Comparison of ENCODE assay signal across 12 mouse cellular contexts in genomic region chr2:174748381-174748780, GRCm38 (mm10). TPM values are rescaled to one million over a fixed set of nuclear protein-coding genes. Genes with fewer than 3 reads are reported as not detected.
DNase-seq lines count a peak whose midpoint lies in the region; ATAC-seq and TF ChIP-seq lines count a peak whose summit lies in the region.
"Had no signal": no experiment of that assay in that cellular context is flagged by ENCODE, and none has a peak within 500 bp of the region (broad histone marks: within the 10 kb centered on the region; RNA-seq: fewer than 3 reads in every experiment).

No protein-coding gene starts in this region.

- no peaks in the 10 kb centered on the region for H3K27me3 ChIP-seq in heart, postnatal 0 days (ENCODE audit: control insufficient read depth, insufficient read depth, low read length)
- H3K27me3 ChIP-seq in MEL (ENCODE audit: control insufficient read depth in 1 of 2, insufficient read depth in 2 of 2, low read length in 2 of 2), result no peaks in the 10 kb centered on the region
- H3K27me3 ChIP-seq in intestine, embryonic 16.5 days (replicated peaks; ENCODE audit: control insufficient read depth, insufficient read depth, low read length), result no peaks in the 10 kb centered on the region

- DNase-seq in heart, postnatal 0 days (ENCODE audit: low spot score), result no peak
- DNase-seq in heart, adult 8-10 months (ENCODE audit: low spot score), result no peak
- peak; percentile 58 for DNase-seq in MEL (ENCODE audit: low read depth, low spot score)
- no peak for DNase-seq in frontal cortex, postnatal 25 days (ENCODE audit: low spot score in 2 of 2)
- DNase-seq in ovary, postnatal 10 days (ENCODE audit: low spot score), result no peak
- DNase-seq: cerebellum, adult 18-20 months; gastrocnemius, postnatal 25 days had no signal

- peak overlapping the region; percentile 34 for H3K4me2 ChIP-seq in heart, postnatal 0 days (ENCODE audit: low read depth, low read length)
- peak overlapping the region; percentile 34; the same call in 1 of the 2 replicates for H3K4me2 ChIP-seq in intestine, embryonic 16.5 days (ENCODE audit: low read depth, low read length)
- H3K4me2 ChIP-seq: hindbrain, embryonic 14.5 days had no signal

- H3K9ac ChIP-seq in heart, postnatal 0 days (replicated peaks; ENCODE audit: low read depth, low read length), result no peak overlapping the region
- H3K9ac ChIP-seq in MEL (ENCODE audit: control insufficient read depth, low read depth, low read length, poor library complexity, severe bottlenecking), result peak overlapping the region; percentile 31; the same call in 1 of the 2 replicates
- H3K9ac ChIP-seq in intestine, embryonic 16.5 days (ENCODE audit: low read depth, low read length), result no peak overlapping the region
- H3K9ac ChIP-seq: hindbrain, embryonic 14.5 days had no signal

- no peaks in the 10 kb centered on the region for H3K36me3 ChIP-seq in heart, postnatal 0 days (replicated peaks; ENCODE audit: control insufficient read depth, insufficient read depth, low read length)
- H3K36me3 ChIP-seq in MEL (ENCODE audit: control insufficient read depth in 1 of 2, insufficient read depth in 2 of 2, low read length in 2 of 2), result no peaks in the 10 kb centered on the region
- no peaks in the 10 kb centered on the region for H3K36me3 ChIP-seq in intestine, embryonic 16.5 days (ENCODE audit: control insufficient read depth, insufficient read depth, low read length)

- H3K79me2 ChIP-seq in MEL (ENCODE audit: control insufficient read depth, insufficient read depth, low read length, poor library complexity), result no peaks in the 10 kb centered on the region

- 62% methylated on average over 8 of the region's 8 CpGs for WGBS in heart, postnatal 0 days
- 58% methylated on average over 8 of the region's 8 CpGs for WGBS in intestine, embryonic 16.5 days

- no peak for TF ChIP-seq CTCF in heart, postnatal 0 days (IDR thresholded peaks at IDR 0.05; ENCODE audit: low read depth)
- TF ChIP-seq CTCF in MEL (IDR thresholded peaks at IDR 0.05 in 2 of 3, conservative IDR thresholded peaks at IDR 0.05 in 1 of 3; ENCODE audit: control insufficient read depth in 1 of 3, insufficient read depth in 1 of 3, low read depth in 2 of 3, low read length in 3 of 3, poor library complexity in 1 of 3, severe bottlenecking in 1 of 3), result no peak

- no peak for TF ChIP-seq POLR2A in MEL (IDR thresholded peaks at IDR 0.05; ENCODE audit: control insufficient read depth in 1 of 2, insufficient read depth in 1 of 2, low read depth in 1 of 2, low read length in 2 of 2, poor library complexity in 1 of 2)

- no peak overlapping the region for H3K27ac ChIP-seq in heart, postnatal 0 days (ENCODE audit: low read depth)
- H3K27ac ChIP-seq in MEL (ENCODE audit: control insufficient read depth, low read depth, low read length), result 0 out of 2 replicates have a peak overlapping the region, but pooled peaks have one; percentile 36
- peak overlapping the region; percentile 34 for H3K27ac ChIP-seq in intestine, embryonic 16.5 days (ENCODE audit: low read length)
- H3K27ac ChIP-seq: hindbrain, embryonic 14.5 days had no signal

- ATAC-seq in heart, postnatal 0 days (ENCODE audit: insufficient read depth, low read depth), result no peak
- ATAC-seq in intestine, embryonic 16.5 days, result peak; percentile 93
- peak; percentile 68 for ATAC-seq in megakaryocyte-erythroid progenitor cell, adult 5-6 weeks (replicated peaks; ENCODE audit: low FRiP score, low TSS enrichment, poor library complexity, severe bottlenecking)
- no peak for ATAC-seq in erythroid progenitor cell, adult 5-6 weeks (replicated peaks; ENCODE audit: low FRiP score, poor library complexity, severe bottlenecking)
- ATAC-seq: midbrain, embryonic 16.5 days had no signal

- H3K4me3 ChIP-seq in heart, postnatal 0 days (ENCODE audit: low read depth, low read length), result no peak overlapping the region
- peak overlapping the region; percentile 31 to 49 for H3K4me3 ChIP-seq in MEL (ENCODE audit: control insufficient read depth in 1 of 2, insufficient read depth in 1 of 2, low read depth in 2 of 2, low read length in 2 of 2)
- H3K4me3 ChIP-seq in intestine, embryonic 16.5 days (ENCODE audit: low read length), result 0 out of 2 replicates have a peak overlapping the region, but pooled peaks have one; percentile 14

- no peak for TF ChIP-seq EP300 in heart, postnatal 0 days (IDR thresholded peaks at IDR 0.05; ENCODE audit: low read depth)
- no peak for TF ChIP-seq EP300 in MEL (IDR thresholded peaks at IDR 0.05; ENCODE audit: low read depth in 1 of 2, low read length in 2 of 2)

- H3K4me1 ChIP-seq in heart, postnatal 0 days (ENCODE audit: control insufficient read depth, insufficient read depth), result no peaks in the 10 kb centered on the region
- no peaks in the 10 kb centered on the region for H3K4me1 ChIP-seq in MEL (ENCODE audit: control insufficient read depth in 1 of 2, insufficient read depth in 2 of 2, low read length in 2 of 2)
- H3K4me1 ChIP-seq in intestine, embryonic 16.5 days (ENCODE audit: control insufficient read depth, insufficient read depth, low read length), result peaks cover 9% of the 10 kb centered on the region; the same call in 1 of the 2 replicates

- no peaks in the 10 kb centered on the region for H3K9me3 ChIP-seq in heart, postnatal 0 days (replicated peaks; ENCODE audit: control insufficient read depth, low read length)
- H3K9me3 ChIP-seq in MEL (replicated peaks; ENCODE audit: insufficient read depth, low read length), result no peaks in the 10 kb centered on the region
- no peaks in the 10 kb centered on the region for H3K9me3 ChIP-seq in intestine, embryonic 16.5 days (ENCODE audit: control insufficient read depth, low read length)

- TF ChIP-seq RAD21 in MEL (IDR thresholded peaks at IDR 0.05; ENCODE audit: low read depth, low read length), result no peak

TF ChIP-seq in MEL, 35 proteins besides CTCF, POLR2A, EP300 and RAD21:
- TF ChIP-seq CHD1 (IDR thresholded peaks at IDR 0.05; ENCODE audit: low read depth, low read length) (no peak), ELF1 (IDR thresholded peaks at IDR 0.05; ENCODE audit: low read depth, low read length) (peak; percentile 72)

RNA-seq across cellular contexts. Expression of gene Edn3, which starts 12.0 kb away (rescaled TPM):
- total RNA-seq in heart, postnatal 0 days (2014; rRNA removed; ENCODE audit: low replicate concordance), result not detected in 2 replicates
- 0.11 and 0.19 TPM in 2 replicates for polyA plus RNA-seq in heart, postnatal 0 days (2015; fragmentation: Nextera tagmentation; extraction: Ambion mirVana)
- total RNA-seq in heart, adult 8-10 months (2022), result 1 to 10 TPM; 2.4 to 7.1 (median 4.8) TPM
- total RNA-seq in MEL (2012; rRNA removed), result not detected in 2 replicates
- polyA plus RNA-seq in MEL (2012; ENCODE audit: insufficient read depth in 1 of 2, insufficient read length in 2 of 2, low read depth in 1 of 2, low replicate concordance in 2 of 2, missing spikeins in 1 of 2), result not detected
- polyA plus RNA-seq in intestine, embryonic 16.5 days (2015; fragmentation: Nextera tagmentation; extraction: Ambion mirVana), result 11.7 and 15.3 TPM in 2 replicates
- not detected in 2 replicates for total RNA-seq in megakaryocyte-erythroid progenitor cell, adult 5-6 weeks (2014; fragmentation: Nextera tagmentation)
- 0.27 TPM in 1 of 2 replicates, not detected in the other for total RNA-seq in megakaryocyte-erythroid progenitor cell, adult 5-6 weeks (2017)
- total RNA-seq in erythroid progenitor cell, adult 5-6 weeks (2015; ENCODE audit: low replicate concordance), result not detected in 2 replicates
- not detected in 2 replicates for total RNA-seq in erythroid progenitor cell, adult 5-6 weeks (2017; ENCODE audit: low replicate concordance)

Comparison
In these comparisons a context has a peak if more than half of its experiments do, and no peak if none do; other contexts are left out.
1. ATAC-seq: peak in intestine, embryonic 16.5 days (single experiment) and megakaryocyte-erythroid progenitor cell, adult 5-6 weeks (single experiment); none in heart, postnatal 0 days (single experiment) and erythroid progenitor cell, adult 5-6 weeks (single experiment).